Mouse (Mus musculus) heart, postnatal 14 days (tissue): ENCODE measurements around the gene Ddx54. TPM values are rescaled to one million over a fixed set of nuclear protein-coding genes. Genes with fewer than 3 reads are reported as not detected.

Experiments used
- DNase-seq, 2 experiments: peaks; one replicate each; pipeline ENCODE4 v3.0.0; 2021 to 2022
- intact Hi-C: fragments of 180-260 bp; cut with DNase I; formaldehyde crosslinking; loops from one replicate; pipeline ENCODE4 v1.15.1; 2025
- total RNA-seq, 2 experiments: library from RNA; stranded (reverse); gene quantifications; 2 replicates each; pipeline ENCODE4 v1.2.3; 2021

Ddx54 gene
- total RNA-seq, 2 experiments from 2014 or later = 20.4 to 22.5 TPM

DNA sequence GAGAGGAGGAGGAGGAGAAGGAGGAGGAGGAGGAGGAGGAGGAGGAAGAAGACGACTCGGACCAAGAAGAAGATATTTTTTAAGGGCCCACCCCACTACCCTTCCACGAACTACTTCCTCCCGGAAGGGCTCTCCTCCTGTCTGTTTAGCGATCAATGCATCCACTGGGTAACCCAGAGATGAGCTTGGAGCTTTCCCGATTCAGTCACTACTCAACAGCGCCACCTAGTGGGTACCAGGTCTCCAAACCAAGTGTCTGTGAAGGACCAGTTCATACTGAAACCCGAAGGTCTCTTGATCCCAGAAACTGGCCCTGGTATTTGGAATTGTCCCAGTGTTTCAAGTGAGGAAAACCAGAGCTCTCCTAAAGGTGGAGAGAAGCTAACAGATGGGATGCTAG lies 6.9 kb upstream of the Ddx54 start:
- intact Hi-C loops = loop anchor here (1.0 to 10.0 kb wide), 3 partner anchors 83 to 461 kb away; no protein-coding TSS in a partner anchor
- DNase-seq = peak; percentile 90 to 95

DNA sequence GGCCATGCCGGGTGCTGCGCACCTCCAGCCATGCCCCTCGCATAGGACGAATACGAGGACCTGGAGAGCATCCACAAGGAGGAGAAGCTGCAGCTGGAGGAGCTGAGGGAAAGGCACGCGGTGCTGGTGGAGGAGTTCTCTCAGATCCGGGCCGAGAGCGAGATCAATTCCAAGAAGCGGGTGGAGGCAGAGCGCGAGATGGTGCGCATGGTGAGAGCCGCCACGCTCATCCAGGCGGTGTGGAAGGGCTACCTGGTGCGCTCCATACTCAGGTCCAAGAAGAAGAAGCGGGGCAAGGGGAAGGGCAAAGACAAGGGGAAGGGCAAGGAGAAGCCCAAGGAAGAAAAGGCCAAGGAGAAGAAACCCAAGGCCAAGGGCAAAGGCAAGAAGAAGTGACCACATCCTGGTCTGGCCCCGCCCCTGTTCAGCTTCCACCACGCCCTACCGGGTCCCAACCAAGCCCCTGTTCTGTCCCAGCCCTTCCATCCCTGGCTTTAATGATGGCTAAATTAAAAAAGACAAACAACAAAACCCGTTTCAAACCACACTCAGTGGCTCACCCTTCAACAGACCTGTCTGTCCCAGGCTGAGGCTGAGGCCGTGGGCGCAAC lies 5.8 kb upstream of the Ddx54 start:
- DNase-seq = no peak
- intact Hi-C loops = loop anchor here (5.0 to 10.0 kb wide), 2 partner anchors 84 to 462 kb away; no protein-coding TSS in a partner anchor

DNA sequence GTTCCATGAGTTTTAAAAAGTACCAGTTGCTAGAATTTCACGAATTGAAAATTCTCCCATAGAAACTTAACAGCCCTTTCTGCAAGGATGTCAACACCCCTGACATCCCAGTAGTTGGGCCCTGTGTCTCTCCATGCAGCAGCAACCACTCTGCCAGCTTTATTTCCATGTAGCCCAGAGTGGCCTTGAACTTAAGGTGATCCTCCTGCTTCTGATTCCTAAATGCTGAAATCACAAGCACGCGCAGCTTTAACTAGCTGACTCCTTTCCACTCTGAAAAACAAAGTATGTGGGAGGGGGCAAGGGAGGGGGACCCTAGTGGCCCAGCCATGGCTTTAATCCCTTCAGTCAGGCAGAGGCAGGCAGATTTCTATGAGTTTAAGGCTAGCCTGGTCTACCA lies 5.2 kb upstream of the Ddx54 start:
- DNase-seq = no peak
- intact Hi-C loops = loop anchor here (5.0 to 10.0 kb wide), 2 partner anchors 85 to 463 kb away; no protein-coding TSS in a partner anchor

DNA sequence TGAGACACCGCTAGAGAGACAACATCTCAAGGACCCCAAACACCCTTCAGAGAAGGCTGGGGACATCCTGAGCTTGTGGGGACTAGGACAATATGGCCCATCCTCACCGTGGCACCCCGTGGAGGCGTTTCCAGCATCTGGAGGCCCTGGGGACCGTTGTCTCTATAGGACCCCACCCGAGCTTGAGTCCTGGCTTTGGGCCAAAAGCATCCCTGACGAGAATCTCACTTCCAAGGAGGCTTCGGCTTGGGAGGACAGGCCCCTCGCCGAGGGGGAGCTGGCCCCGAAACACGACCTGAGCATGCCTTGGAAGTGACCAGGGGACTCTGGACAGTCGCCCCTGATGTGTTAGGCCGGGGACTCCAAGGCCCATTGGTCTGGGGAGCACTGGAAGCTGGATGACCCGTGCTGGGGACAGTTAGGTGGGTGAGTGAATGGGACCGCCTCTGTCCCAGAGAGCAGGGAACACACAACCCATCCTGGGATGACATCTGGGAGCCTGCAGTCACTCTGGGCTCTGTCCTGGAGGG lies 3.2 kb upstream of the Ddx54 start:
- no peak for DNase-seq
- intact Hi-C loops = loop anchor here (5.0 to 10.0 kb wide), 2 partner anchors 87 to 465 kb away; no protein-coding TSS in a partner anchor

DNA sequence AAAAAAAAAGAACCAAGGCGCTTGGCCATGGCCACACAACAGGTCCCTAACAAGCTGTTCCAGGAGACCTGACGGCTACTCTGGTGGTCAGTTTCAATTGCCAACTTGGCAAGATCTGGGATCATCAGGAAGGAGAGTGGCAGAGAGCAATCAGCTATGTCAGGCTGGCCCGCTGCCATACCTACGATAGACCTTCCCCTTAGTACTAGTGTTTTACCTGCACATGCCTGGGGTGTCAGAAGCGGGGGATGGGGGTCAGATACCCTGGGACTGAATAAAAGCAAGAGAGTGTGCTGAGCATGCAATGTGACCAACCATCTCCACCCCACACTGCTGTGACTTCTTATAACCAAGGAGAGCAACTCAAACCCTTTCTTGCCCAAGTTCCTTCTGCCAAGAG lies 1.6 kb upstream of the Ddx54 start:
- intact Hi-C loops = no loop called here
- DNase-seq = no peak

DNA sequence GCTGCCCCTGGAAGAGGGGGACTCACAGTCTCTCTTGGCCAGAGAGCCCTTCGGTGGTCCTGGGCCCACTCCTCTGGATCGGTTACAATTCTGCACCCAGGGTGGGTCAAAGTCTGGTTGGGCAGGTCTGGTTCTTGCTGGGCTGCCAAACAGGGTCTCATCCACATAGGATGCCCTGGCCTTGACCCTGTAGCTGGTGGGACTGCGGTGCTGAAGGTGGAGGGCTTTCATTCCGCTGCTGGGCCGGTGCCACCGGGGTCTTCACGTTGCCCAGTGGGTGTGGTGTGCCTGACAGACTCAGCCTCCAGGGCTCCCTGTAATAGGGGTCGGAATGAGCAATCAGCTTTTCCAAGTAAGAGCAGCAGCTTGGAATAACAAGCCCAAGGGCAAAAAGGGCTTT lies 1.1 kb upstream of the Ddx54 start:
- intact Hi-C loops = no loop called here
- no peak for DNase-seq

DNA sequence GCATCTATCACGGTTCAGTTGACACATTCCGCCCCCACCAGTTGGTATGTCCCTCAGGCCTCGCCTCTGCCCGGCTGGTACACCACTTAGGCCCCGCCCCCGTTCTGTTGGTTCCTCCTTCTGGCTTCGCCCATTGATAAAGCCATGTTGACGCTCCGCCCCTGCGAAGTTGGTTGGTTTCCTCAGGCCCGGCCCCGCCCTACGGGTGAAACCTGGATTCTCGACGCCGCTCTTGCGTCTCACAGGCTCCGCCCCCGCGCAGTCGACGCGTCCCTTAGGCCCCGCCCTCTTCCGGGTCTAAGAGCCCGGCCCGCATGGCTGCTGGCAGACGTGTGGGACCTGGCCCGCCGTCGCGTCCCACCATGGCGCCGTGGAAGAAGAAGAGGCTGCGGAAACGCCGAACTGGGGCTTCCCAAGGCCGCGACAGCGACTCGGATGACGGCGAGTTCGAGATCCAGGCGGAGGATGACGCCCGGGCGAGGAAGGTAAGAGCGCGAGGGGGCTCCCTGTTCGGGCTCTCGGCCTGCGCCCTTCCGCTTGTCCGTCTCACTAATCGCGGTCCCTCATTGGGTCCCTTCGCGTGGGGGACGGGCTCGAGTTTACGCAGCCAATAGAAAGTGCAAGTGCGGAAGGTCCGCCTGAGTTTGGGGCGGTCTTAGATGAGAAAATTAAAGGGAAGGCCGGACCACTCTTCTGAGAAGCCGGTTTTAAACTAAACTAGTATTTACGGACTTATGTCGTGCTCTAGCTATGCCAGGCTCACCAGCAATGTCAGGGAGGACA lies 474 bp downstream of the Ddx54 start:
- intact Hi-C loops = no loop called here
- DNase-seq = peak; percentile 99 to 100

DNA sequence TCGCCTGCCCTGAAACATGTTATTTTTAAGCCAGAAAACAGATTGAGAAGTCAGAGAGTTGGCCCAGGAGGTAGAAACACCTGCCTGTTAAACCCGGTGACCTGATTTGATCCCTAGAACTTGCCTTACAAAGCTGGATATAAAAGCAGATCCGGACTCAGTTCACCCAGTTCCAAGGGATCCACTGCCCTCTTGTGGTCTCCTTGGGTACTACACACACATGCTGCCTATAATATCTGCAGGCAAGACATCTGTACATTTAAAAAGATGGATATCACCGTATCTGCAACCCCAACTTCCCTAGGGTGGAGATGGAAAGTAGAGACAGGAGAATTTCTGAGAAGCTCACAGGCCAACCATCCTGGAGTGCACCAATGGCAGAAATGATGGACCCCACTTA lies 3.4 kb downstream of the Ddx54 start:
- intact Hi-C loops = no loop called here
- DNase-seq = no peak

DNA sequence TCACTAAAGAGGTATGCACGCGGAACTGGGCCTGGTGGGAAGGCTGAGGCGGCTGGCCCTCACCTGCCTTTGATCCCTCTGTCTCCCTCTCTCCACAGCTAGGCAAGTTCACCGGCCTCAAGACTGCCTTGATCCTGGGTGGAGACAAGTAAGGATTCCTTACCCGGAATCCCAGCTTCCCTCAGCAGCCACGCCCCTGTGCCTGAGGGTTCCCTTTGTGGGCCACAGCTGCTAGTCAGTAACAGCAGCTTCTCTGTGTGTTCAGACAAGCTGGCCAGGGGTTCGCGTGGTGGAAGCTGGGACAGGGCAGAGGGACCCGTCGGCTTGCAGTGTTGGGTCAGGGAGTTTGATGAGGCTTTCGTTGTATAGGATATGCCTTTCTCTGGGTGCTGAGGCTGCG lies 6.2 kb downstream of the Ddx54 start:
- intact Hi-C loops = loop anchor here (2.0 kb wide), 1 partner anchor 94 kb away; no protein-coding TSS in a partner anchor
- DNase-seq = no peak

DNA sequence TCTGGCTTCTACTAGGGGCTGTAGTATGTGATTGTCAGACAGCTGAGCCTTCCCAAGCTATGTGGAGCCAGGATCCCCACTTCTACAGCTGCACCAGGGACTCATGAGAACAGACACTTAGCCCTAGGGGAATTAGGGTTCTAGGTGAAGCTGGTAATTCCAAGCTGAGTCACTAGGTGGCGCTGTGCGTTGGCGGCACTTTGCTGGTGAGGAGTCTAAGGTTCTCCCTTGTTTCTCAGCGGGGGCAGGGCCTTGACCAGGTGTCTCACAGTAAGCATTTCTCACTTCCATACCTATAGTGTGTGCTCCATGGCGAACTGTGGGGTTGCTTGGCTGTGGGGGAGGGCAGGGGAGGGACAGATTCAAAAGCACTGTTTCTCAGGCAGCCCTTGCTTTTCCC lies 6.7 kb downstream of the Ddx54 start:
- peak; percentile 56 to 76 for DNase-seq
- intact Hi-C loops = loop anchor here (2.0 kb wide), 1 partner anchor 94 kb away; no protein-coding TSS in a partner anchor

DNA sequence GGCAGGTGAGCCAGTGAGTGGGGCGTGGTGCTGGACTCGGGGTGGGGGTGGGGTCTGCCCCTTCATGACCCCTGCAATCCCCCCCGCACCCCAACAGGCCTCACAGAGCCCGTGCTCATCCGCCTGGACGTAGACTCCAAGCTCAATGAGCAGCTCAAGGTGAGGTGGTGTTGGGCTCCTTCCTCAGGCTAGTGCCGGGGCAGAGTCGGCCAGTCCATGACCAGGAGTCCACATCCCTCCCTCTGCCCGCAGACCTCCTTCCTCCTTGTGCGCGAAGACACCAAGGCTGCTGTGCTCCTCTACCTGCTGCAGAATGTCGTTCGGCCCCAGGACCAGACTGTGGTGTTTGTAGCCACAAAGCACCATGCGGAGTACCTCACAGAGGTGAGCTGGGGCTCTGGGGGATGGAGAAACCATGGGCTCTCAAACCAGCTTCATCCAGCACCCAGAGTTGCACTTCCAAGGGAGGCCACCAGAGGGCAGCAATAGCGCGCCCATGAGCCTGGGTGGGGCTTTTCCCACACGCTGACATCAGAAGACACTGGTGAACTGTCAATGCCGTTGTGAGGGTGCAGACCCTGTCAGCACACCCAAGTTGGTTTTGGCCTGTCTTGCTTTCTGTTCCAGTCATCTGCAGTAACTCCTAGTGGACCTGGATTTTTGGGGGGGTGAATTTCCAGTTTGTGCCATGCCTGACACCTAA lies 8.0 kb downstream of the Ddx54 start:
- intact Hi-C loops = loop anchor here (1.0 to 2.0 kb wide), 3 partner anchors 28 to 126 kb away; partner anchors contain the start of gene Rasal1
- peak; percentile 81 to 90 for DNase-seq

DNA sequence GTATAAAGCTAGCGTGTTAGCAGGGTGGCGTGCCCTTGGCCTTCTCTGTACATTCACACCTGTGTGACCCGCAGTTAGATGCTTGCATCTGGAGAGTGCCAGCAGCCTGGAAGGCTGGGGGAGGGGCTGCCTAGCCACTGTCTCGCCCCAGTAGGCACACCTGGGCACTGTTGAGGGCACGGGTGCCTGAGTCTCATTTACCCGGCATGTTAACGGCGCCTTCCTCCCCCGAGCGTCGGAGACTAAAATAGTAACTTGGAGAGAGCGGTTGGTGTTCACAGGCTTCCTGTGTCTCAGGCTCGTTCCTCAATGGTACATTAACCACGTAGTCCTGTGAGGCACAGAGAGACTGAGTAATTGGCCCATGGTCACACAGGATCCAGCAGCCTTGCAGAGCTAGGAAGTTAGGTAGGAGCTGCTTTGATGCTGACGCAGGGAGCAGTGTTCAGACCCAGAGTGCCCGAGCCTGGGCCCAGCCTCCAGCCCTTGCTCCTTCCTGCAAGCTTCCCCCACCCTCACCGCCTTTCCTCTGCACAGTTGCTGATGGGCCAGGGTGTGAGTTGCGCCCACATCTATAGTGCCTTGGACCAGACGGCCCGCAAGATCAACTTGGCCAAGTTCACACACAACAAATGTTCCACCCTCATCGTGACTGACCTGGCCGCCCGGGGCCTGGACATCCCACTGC lies 8.7 kb downstream of the Ddx54 start:
- intact Hi-C loops = loop anchor here (2.0 kb wide), 2 partner anchors 28 to 126 kb away; partner anchors contain the start of gene Rasal1
- no peak for DNase-seq

DNA sequence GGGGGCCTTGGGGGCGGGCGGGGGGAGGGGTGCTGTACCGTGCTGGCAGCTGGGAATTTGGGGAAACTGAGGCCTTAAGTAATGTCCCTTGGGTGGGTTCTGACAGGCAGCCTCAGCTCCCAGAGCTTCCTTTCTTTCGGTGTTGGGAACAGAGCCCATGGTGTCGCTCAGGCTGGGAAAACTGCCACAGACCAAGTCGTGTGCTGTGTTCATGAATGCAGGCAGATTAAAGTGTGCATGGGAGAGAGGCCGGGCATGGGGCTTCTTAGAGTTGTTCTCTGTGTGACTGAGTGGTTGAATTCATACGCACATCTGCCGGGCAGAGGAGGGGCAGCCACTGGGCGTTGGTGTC lies 9.3 kb downstream of the Ddx54 start:
- DNase-seq = no peak
- intact Hi-C loops = loop anchor here (2.0 kb wide), 2 partner anchors 27 to 125 kb away; partner anchors contain the start of gene Rasal1

DNA sequence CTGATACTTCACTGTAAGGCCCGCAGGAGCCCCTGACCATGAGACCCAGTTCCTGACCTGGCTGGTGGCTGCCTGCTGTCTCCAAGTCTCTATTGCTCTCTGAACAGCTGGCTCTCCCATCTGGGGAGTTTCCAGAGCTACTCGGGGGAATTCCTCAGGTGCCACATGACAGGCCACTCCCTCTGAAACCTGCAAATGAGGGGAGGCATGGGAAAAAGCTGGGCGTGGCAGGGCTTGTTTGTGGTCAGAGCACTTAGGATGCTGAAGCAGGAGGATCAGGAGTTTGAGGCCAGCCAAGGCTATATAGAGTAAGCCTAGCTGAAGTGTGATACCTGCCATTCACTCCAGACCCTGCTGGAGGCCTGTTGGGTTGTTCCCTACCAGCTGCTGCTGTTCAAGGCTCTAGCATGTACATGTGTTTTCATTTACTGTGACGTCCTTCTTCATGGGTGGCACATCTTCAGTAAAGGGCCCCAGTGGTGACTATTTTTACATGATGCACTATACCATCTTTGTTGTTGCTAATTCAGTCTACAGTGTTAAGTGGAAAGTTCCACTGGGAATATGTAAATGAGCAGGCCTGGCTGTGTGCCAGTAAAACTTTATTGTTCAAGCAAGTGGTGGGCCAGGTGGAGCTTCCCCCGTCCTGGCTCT lies 9.8 kb downstream of the Ddx54 start:
- intact Hi-C loops = no loop called here
- no peak for DNase-seq

DNA sequence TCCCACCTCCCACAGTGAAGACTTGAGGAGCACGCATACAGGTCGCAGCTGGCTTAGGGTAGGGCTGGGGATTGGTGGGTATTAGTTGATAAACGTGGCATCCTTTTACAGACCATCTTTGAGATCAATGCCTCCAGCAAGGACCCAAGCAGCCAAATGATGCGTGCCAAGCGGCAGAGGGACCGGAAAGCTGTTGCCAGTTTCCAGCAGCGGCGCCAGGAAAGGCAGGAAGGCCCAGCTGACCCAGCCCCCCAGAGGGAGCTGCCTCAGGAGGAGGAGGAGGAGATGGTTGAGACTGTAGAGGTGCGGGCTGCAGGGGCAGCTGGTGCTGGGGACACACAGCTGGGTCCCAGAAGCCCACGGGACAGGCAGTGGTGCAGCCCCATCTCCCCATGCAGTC lies 11.9 kb downstream of the Ddx54 start:
- intact Hi-C loops = no loop called here
- no peak for DNase-seq

DNA sequence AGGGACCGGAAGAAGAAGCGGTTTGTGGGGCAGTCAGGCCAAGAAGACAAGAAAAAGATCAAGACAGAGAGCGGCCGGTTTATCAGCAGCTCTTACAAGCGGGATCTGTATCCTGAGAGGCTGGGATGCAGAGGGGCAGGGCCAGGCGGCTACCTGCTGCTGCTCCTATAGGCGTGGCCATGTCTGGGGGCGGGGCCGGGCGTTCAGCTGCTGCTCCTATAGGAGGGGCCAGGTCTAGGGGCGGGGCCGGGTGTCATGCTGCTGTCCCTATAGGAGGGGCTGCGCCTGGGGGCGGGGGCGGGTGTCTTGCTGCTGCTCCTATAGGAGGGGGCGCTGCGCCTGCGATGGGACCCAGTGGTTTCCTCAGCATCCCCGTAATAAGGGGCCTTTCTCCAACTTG lies 13.9 kb downstream of the Ddx54 start:
- DNase-seq = no peak
- intact Hi-C loops = no loop called here

DNA sequence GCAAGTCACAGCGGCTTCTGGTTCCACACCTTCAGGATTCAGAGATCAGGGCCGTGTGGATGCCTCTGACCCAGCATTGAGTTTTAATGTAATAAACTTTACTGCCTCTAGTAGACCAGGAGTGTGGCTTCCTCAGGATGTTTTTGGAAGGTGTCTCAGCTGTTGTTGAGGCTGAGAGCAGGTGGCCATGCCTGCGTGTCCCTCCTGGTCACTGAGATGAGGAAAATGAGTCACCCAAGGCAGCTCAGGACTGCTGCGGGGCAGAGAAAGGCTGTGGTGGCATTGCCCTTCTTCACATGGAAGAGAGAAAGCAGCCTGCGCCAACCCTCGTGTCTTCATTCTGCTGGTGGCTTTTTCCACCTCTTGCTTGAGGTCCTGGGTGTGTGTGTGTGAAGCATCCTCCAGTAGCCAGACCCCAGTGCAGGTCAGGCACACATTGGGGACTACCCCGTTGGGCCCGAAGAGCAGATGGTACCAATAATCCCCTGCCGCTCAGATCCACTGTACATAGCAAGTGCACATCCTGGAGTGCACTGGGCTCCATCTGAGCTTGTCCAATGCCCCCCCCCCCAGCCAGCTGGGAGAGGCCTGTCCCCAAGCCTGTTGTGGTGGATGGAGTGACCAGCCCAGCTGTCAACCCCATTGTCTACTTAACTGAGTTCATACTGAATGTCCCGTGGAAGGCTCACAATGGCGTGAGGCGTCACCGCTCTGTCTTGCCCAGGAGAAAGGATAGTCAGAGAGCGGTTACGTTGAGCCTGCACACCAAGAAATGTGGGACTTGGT lies 15.2 kb downstream of the Ddx54 start:
- no peak for DNase-seq
- intact Hi-C loops = no loop called here

DNA sequence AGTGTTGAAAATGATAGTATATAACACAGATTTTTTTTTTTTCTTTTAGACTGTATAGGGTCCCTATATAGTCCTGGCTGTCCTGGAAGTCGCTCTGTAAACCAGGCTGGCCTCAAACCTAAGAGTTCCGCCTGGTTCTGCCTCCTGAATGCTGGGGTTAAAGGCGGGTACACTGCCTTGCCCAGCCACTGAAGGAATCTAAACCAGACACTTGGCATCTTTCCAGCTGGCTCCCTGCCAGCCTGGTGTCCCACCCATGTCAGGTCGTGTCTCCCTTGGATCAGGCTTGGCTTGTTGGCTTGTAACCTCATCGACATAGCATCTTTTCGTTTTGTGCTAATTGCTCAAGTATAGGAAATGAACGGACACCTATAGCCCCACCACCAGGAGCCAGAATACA lies 16.1 kb downstream of the Ddx54 start:
- intact Hi-C loops = no loop called here
- no peak for DNase-seq

DNA sequence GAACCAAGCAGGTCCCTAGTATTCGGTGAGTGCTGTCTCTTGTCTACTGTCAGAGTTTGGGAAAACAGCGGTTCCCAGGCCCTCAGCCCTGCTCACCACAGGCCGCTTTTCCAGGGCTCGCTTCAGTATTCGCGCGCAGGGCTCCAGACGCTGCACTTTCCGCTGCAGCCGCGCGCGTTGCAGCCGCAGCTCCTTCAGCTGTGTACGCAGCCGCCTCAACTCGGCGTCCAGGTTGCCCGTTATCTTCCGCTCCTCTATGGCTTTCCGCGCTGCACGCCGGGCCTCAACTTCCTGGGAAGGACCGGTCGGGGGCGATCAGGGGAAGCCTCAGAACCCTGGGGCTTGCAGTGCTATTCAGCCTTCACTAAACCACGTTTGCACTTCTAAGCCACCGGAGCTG lies 18.6 kb downstream of the Ddx54 start:
- intact Hi-C loops = no loop called here
- DNase-seq = no peak
